Mouse (Mus musculus) forebrain, embryonic 15.5 days (tissue): ENCODE data around the gene Macf1. TPM values are rescaled to one million over a fixed set of nuclear protein-coding genes. Genes with fewer than 3 reads are reported as not detected.

ENCODE experiments used
- ATAC-seq: fragments of 200-750 bp; cut with Nextera tagmentation; replicated peaks from 2 replicates; pipeline ENCODE4 v1.8.0; 2017; ENCODE audit warnings: mild to moderate bottlenecking, moderate TSS enrichment, moderate library complexity
- H3K27ac ChIP-seq: fragments of 300-500 bp; sonication (generic); replicated peaks from 2 replicates; pipeline ENCODE4 v1.5.1; 2015; ENCODE audit warnings: mild to moderate bottlenecking, inconsistent platforms
- H3K27me3 ChIP-seq: fragments of 300-500 bp; sonication (generic); 2 replicates; pipeline ENCODE4 v1.6.1; 2015; ENCODE audit warnings: inconsistent platforms
- H3K36me3 ChIP-seq: fragments of 300-500 bp; sonication (generic); 2 replicates; pipeline ENCODE4 v1.6.1; 2015; ENCODE audit warnings: mild to moderate bottlenecking, inconsistent platforms
- H3K4me1 ChIP-seq: fragments of 300-500 bp; sonication (generic); 2 replicates; pipeline ENCODE4 v1.6.1; 2015; ENCODE audit warnings: inconsistent platforms
- H3K4me2 ChIP-seq: fragments of 300-500 bp; sonication (generic); replicated peaks from 2 replicates; pipeline ENCODE4 v1.6.1; 2015; ENCODE audit warnings: mild to moderate bottlenecking, inconsistent platforms
- H3K4me3 ChIP-seq: fragments of 300-500 bp; sonication (generic); 2 replicates; pipeline ENCODE4 v1.5.1; 2015; ENCODE audit warnings: mild to moderate bottlenecking, inconsistent platforms
- H3K9ac ChIP-seq: fragments of 300-500 bp; sonication (generic); replicated peaks from 2 replicates; pipeline ENCODE4 v1.6.1; 2015; ENCODE audit warnings: mild to moderate bottlenecking, inconsistent platforms
- H3K9me3 ChIP-seq: fragments of 300-500 bp; sonication (generic); 2 replicates; pipeline ENCODE4 v1.6.1; 2016; ENCODE audit warnings: inconsistent platforms
- whole genome bisulfite sequencing: fragments of 180-500 bp; shearing (Covaris S2); methylation state at CpG from one replicate; pipeline ENCODE4 v1.1.7; 2015; ENCODE audit warnings: mixed read lengths; 5-methylcytosine and 5-hydroxymethylcytosine counted together
- polyA plus RNA-seq: library from polyadenylated mRNA; unstranded; fragments of >200 nt; fragmentation: Nextera tagmentation; extraction: Ambion mirVana; gene quantifications from 2 replicates; pipeline ENCODE4 v1.2.1, GENCODE M21; 2015

Macf1 gene
- polyA plus RNA-seq, 1 experiment from 2014 or later, result 76.0 TPM

DNA sequence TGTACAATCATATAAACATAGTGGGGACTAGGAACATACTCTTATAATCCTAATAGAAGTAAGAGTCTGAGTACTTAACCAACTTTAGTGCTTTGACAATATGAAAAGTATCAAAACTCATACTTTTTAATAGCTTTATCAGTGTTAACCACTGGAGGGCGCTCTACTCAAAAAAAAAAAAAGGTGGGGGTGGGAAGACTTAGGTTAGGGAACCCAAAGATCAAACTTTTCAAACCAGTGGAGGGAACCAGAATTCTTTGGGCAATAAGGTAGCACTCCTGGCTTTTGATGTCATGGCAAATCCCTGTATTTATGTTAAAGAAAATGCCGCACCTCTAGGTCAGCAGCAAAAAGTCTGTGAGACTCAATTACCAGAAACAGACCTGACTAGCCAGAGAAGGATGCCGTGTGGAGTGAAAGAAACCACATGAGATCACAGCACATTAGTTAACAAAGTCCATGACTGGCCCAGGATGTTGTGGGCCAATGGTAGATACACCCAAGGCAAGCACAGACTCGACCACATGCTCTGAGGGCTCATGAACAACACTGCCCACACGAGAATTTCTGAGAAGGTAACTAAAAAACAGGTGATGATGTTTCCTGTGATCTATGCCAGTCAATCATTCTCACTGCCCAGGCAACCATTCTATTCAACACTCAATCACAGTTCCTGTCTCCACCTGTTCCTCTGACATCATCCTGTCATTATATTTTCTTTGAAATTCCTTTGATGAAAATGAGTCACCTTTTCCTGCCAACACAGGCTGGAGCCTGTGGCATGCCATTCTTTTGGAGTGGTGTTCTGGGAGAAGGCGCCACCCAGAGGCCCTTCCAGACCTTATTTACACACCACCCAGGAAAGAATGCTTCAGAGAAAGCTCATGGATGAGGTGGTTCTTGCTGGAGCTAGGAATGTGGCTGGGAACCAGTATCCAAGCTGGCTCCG is 95.5 kb downstream of the Macf1 start:
- H3K27me3 ChIP-seq, result no peaks in the 10 kb centered on the region
- no peaks in the 10 kb centered on the region for H3K36me3 ChIP-seq
- no peaks in the 10 kb centered on the region for H3K9me3 ChIP-seq
- peak overlapping the region; percentile 53 for H3K27ac ChIP-seq
- WGBS, result 16% methylated on average over 7 of the region's 7 CpGs
- no peak overlapping the region for H3K4me3 ChIP-seq
- peaks cover 52% of the 10 kb centered on the region for H3K4me1 ChIP-seq
- no peak overlapping the region for H3K9ac ChIP-seq
- H3K4me2 ChIP-seq, result no peak overlapping the region
- ATAC-seq, result 0 out of 2 replicates have a peak, but pooled peaks have one; percentile 33

- H3K4me1 ChIP-seq, result peaks cover 42% of the 10 kb centered on the region
- no peak overlapping the region for H3K27ac ChIP-seq
- no peak for ATAC-seq
- H3K36me3 ChIP-seq, result no peaks in the 10 kb centered on the region
- no peaks in the 10 kb centered on the region for H3K27me3 ChIP-seq
- 94% methylated on average over 3 of the region's 3 CpGs for WGBS
- no peaks in the 10 kb centered on the region for H3K9me3 ChIP-seq
- no peak overlapping the region for H3K4me2 ChIP-seq
- no peak overlapping the region for H3K9ac ChIP-seq
- H3K4me3 ChIP-seq, result no peak overlapping the region
Measured at GRCm38 (mm10) chr4:123587616-123588015, 96.5 kb downstream of the Macf1 start.

- no peaks in the 10 kb centered on the region for H3K36me3 ChIP-seq
- no peak overlapping the region for H3K4me3 ChIP-seq
- no peaks in the 10 kb centered on the region for H3K27me3 ChIP-seq
- no peak overlapping the region for H3K9ac ChIP-seq
- H3K27ac ChIP-seq, result peak overlapping the region; percentile 59
- H3K4me2 ChIP-seq, result no peak overlapping the region
- H3K9me3 ChIP-seq, result no peaks in the 10 kb centered on the region
- ATAC-seq, result no peak
- WGBS, result 21% methylated on average over 3 of the region's 3 CpGs
- H3K4me1 ChIP-seq, result peaks cover 30% of the 10 kb centered on the region
Measured at GRCm38 (mm10) chr4:123584720-123585093, 99.5 kb downstream of the Macf1 start.

- Histone ChIP-seq H3K9ac (no peak overlapping the region), H3K36me3 (no peaks in the 10 kb centered on the region), H3K27ac (peak overlapping the region; percentile 59), H3K4me1 (peaks cover 25% of the 10 kb centered on the region), H3K4me3 (no peak overlapping the region), H3K9me3 (no peaks in the 10 kb centered on the region), H3K27me3 (no peaks in the 10 kb centered on the region), H3K4me2 (no peak overlapping the region)
- WGBS, result 31% methylated on average over 8 of the region's 8 CpGs
- ATAC-seq, result no peak
Measured at GRCm38 (mm10) chr4:123584084-123584719, 100.0 kb downstream of the Macf1 start.

GRCm38 (mm10) chr4:123577469-123578088 is 106.6 kb downstream of the Macf1 start:
- Histone ChIP-seq H3K36me3 (no peaks in the 10 kb centered on the region), H3K4me3 (no peak overlapping the region), H3K4me2 (no peak overlapping the region), H3K27me3 (no peaks in the 10 kb centered on the region), H3K9me3 (no peaks in the 10 kb centered on the region), H3K27ac (no peak overlapping the region), H3K4me1 (peaks cover 21% of the 10 kb centered on the region), H3K9ac (no peak overlapping the region)
- WGBS, result 62% methylated on average over 2 of the region's 2 CpGs
- no peak for ATAC-seq

DNA sequence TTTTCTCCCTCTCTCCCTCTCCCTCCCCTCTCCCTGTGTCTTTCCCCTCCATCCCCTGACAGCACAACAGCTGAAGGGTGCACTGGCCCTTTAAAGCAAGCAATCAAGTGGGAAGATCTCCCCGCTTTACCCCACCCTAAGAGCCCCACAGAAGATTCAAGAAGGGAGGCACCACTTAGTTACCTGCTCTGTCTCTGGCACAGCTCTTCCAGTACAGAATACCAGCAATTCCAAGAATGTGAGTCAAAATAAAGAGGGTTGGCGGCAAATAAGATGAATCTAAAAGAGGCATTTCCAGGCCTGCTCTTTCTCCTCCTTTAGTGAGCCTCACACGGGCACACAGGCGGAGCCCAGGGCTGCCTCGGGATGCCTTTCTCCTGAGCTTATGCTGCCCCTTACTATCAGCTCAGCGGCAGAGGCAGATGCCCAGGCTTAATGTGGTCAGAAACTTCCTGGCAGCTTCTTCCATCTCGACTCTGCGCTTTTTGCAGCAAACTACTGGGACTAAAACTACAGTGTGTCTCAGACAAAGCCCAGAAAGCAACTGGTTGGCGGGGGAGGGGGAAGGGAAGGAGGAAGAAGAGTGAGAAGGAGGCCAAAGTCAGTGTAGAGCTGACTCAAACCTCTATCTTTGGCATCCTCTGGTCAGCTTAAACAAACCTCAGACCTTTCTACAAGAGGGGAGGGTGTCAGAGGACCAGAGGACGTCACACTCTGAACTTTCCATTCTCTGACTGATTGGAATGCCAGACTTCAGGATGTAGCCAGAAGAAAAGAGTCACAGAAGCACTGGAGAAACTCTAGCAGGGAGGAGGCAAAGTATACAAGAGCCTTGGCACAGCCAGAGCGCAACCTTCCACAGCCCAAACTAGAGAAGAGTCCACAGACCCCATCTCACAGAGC is 111.5 kb downstream of the Macf1 start:
- H3K4me2 ChIP-seq, result peak overlapping the region; percentile 31
- peaks cover 34% of the 10 kb centered on the region for H3K4me1 ChIP-seq
- H3K4me3 ChIP-seq, result 0 out of 2 replicates have a peak overlapping the region, but pooled peaks have one; percentile 10
- peak overlapping the region; percentile 30; the same call in 1 of the 2 replicates for H3K9ac ChIP-seq
- no peaks in the 10 kb centered on the region for H3K9me3 ChIP-seq
- ATAC-seq, result peak; percentile 66; the same call in 1 of the 2 replicates
- peak overlapping the region; percentile 80 for H3K27ac ChIP-seq
- H3K36me3 ChIP-seq, result no peaks in the 10 kb centered on the region
- 9% methylated on average over 11 of the region's 11 CpGs for WGBS
- H3K27me3 ChIP-seq, result no peaks in the 10 kb centered on the region

DNA sequence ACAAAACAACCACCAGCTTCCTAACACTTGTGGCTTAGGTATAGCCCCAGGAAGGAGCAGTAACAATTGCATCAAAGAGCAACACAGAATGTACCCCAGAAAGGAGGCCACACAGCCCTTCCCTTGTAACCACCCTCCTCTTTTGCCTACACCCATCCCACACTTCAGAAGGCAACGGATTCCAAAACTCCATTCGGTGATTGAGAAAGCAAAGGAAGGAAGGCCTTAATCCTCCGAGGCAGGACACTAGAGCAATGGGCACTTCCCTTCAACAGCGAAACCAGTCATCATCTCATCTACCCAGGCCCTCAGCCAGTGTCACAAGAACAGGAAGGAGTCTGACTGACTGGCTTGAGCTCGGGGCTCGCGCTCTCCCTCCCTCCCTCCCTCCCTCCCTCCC is 112.3 kb downstream of the Macf1 start:
- Histone ChIP-seq H3K9ac (no peak overlapping the region), H3K4me2 (no peak overlapping the region), H3K4me1 (peaks cover 34% of the 10 kb centered on the region), H3K27me3 (no peaks in the 10 kb centered on the region), H3K36me3 (no peaks in the 10 kb centered on the region), H3K4me3 (no peak overlapping the region), H3K27ac (0 out of 2 replicates have a peak overlapping the region, but pooled peaks have one; percentile 11), H3K9me3 (no peaks in the 10 kb centered on the region)
- 8% methylated on average over 7 of the region's 7 CpGs for WGBS
- ATAC-seq, result 0 out of 2 replicates have a peak, but pooled peaks have one; percentile 65

GRCm38 (mm10) chr4:123565291-123565861 is 118.8 kb downstream of the Macf1 start:
- no peaks in the 10 kb centered on the region for H3K9me3 ChIP-seq
- ATAC-seq, result no peak
- no peak overlapping the region for H3K9ac ChIP-seq
- 37% methylated on average over 7 of the region's 7 CpGs for WGBS
- no peak overlapping the region for H3K4me3 ChIP-seq
- no peak overlapping the region for H3K27ac ChIP-seq
- no peak overlapping the region for H3K4me2 ChIP-seq
- H3K4me1 ChIP-seq, result peaks cover 11% of the 10 kb centered on the region
- no peaks in the 10 kb centered on the region for H3K27me3 ChIP-seq
- no peaks in the 10 kb centered on the region for H3K36me3 ChIP-seq

GRCm38 (mm10) chr4:123564051-123564791 is 119.9 kb downstream of the Macf1 start:
- H3K36me3 ChIP-seq, result no peaks in the 10 kb centered on the region
- no peak overlapping the region for H3K27ac ChIP-seq
- H3K9me3 ChIP-seq, result no peaks in the 10 kb centered on the region
- peaks cover 11% of the 10 kb centered on the region for H3K4me1 ChIP-seq
- ATAC-seq, result no peak
- no peak overlapping the region for H3K4me3 ChIP-seq
- no peak overlapping the region for H3K9ac ChIP-seq
- H3K4me2 ChIP-seq, result no peak overlapping the region
- no peaks in the 10 kb centered on the region for H3K27me3 ChIP-seq
- 81% methylated on average over 6 of the region's 6 CpGs for WGBS

GRCm38 (mm10) chr4:123562177-123562815 is 121.9 kb downstream of the Macf1 start:
- no peak for ATAC-seq
- peaks cover 11% of the 10 kb centered on the region for H3K4me1 ChIP-seq
- H3K9ac ChIP-seq, result no peak overlapping the region
- no peak overlapping the region for H3K4me3 ChIP-seq
- no peak overlapping the region for H3K4me2 ChIP-seq
- 85% methylated on average over 3 of the region's 3 CpGs for WGBS
- H3K36me3 ChIP-seq, result no peaks in the 10 kb centered on the region
- no peaks in the 10 kb centered on the region for H3K27me3 ChIP-seq
- no peak overlapping the region for H3K27ac ChIP-seq
- no peaks in the 10 kb centered on the region for H3K9me3 ChIP-seq
